Mouse (Mus musculus): Measurements from ENCODE around the gene Kif18a. TPM values are rescaled to one million over a fixed set of nuclear protein-coding genes. Genes with fewer than 3 reads are reported as not detected.

Gene Kif18a
- polyA plus RNA-seq, 1 experiment from 2014 or later = 13.9 TPM

DNA sequence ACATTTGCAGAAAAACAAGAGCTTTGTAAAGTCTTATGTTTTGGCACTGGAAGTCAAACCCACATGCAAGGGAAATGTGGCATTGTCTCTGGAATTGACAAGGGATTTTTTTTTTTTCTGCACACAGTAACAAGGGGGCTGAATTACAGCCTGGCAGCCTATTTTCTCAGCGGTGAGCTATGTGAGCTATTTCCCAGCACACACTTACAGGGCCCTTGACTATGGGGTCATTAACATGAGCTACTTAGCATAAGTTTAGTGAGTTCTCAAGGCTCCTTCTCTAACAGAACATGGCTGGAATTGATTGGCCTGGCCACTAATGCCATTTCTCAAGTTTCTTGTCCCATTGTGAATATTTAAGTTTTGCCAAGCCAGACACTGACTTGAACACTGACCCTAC, 109.4 kb downstream of the Kif18a start:
- 24% methylated on average over 1 of the region's 1 CpGs for WGBS
- Histone ChIP-seq H3K36me3 (ENCODE audit: control insufficient read depth, insufficient read depth) (no peaks in the 10 kb centered on the region), H3K9ac (ENCODE audit: low read length) (no peak overlapping the region), H3K27me3 (ENCODE audit: control insufficient read depth, insufficient read depth, low read length) (no peaks in the 10 kb centered on the region), H3K4me1 (ENCODE audit: control insufficient read depth, insufficient read depth, low read length) (no peaks in the 10 kb centered on the region), H3K27ac (ENCODE audit: low read length) (no peak overlapping the region), H3K4me3 (ENCODE audit: low read length) (no peak overlapping the region), H3K4me2 (ENCODE audit: low read depth, low read length) (no peak overlapping the region), H3K9me3 (replicated peaks; ENCODE audit: control insufficient read depth, low read length) (no peaks in the 10 kb centered on the region)
- ATAC-seq (replicated peaks; ENCODE audit: extremely low read depth, insufficient read depth, low FRiP score) = no peak

Other genes with a start within 250 kb of the Kif18a start
- 18.9 and 19.1 TPM in 2 replicates for gene Mettl15, start within 50 bp of the Kif18a start, polyA plus RNA-seq (2015; fragmentation: Nextera tagmentation; extraction: Ambion mirVana)

All from heart, embryonic 16.5 days (tissue).